Mouse (Mus musculus): ENCODE results near the gene Hoxb1.

GRCm38 (mm10) chr11:96347717-96348116, 17.8 kb upstream of the Hoxb1 start:
- no peak for TF ChIP-seq CTCF (IDR thresholded peaks at IDR 0.05; ENCODE audit: low read depth)
- no peak for TF ChIP-seq EP300 (IDR thresholded peaks at IDR 0.05; ENCODE audit: low read depth)

All from heart, postnatal 0 days (tissue).